Mouse (Mus musculus) left cerebral cortex, postnatal 14 days (tissue): Measurements from ENCODE around the gene Trim41. TPM values are rescaled to one million over a fixed set of nuclear protein-coding genes. Genes with fewer than 3 reads are reported as not detected.
"Not testable (repeated sequence)": the region's sequence is repeated elsewhere in the genome, so short reads cannot be mapped to it uniquely, and the experiment has no call there.

Experiments
- DNase-seq, 2 experiments: peaks; one replicate each; pipeline ENCODE4 v3.0.0; 2021 to 2022; ENCODE audit warnings: low spot score in 2 of 2, mixed read lengths in 1 of 2
- intact Hi-C: fragments of 180-260 bp; cut with DNase I; formaldehyde crosslinking; loops from one replicate; pipeline ENCODE4 v1.15.1; 2025
- total RNA-seq, 2 experiments: library from RNA; stranded (reverse); gene quantifications; 2 replicates each; pipeline ENCODE4 v1.2.3; 2021

Gene Trim41
- total RNA-seq, 2 experiments from 2014 or later = 52.0 to 56.4 TPM

- intact Hi-C loops = no loop called here
- no peak for DNase-seq
These were observed 17.9 kb downstream of the Trim41 start for GRCm38 (mm10) chr11:48798984-48799920.

GRCm38 (mm10) chr11:48798308-48798707, 18.8 kb downstream of the Trim41 start:
- intact Hi-C loops = no loop called here

GRCm38 (mm10) chr11:48797287-48797686, 19.9 kb downstream of the Trim41 start:
- no peak for DNase-seq
- intact Hi-C loops = no loop called here

More at GRCm38 (mm10) chr11:48798308-48798707, 18.8 kb downstream of the Trim41 start:
- no peak for DNase-seq

GRCm38 (mm10) chr11:48796290-48796689, 20.9 kb downstream of the Trim41 start:
- intact Hi-C loops = no loop called here

GRCm38 (mm10) chr11:48795221-48795620, 21.9 kb downstream of the Trim41 start:
- DNase-seq = no peak
- intact Hi-C loops = no loop called here

More at GRCm38 (mm10) chr11:48796290-48796689, 20.9 kb downstream of the Trim41 start:
- no peak for DNase-seq

- no peak for DNase-seq
- intact Hi-C loops = loop anchor here (5.0 kb wide), 1 partner anchor 309 kb away; no protein-coding TSS in a partner anchor
These were observed 24.0 kb downstream of the Trim41 start for GRCm38 (mm10) chr11:48793184-48793583.

GRCm38 (mm10) chr11:48791894-48792293, 25.3 kb downstream of the Trim41 start:
- not testable (repeated sequence) for DNase-seq
- intact Hi-C loops = loop anchor here (2.0 to 5.0 kb wide), 2 partner anchors 67 to 310 kb away; no protein-coding TSS in a partner anchor

GRCm38 (mm10) chr11:48790946-48791345, 26.2 kb downstream of the Trim41 start:
- no peak for DNase-seq
- intact Hi-C loops = loop anchor here (2.0 to 5.0 kb wide), 2 partner anchors 68 to 311 kb away; no protein-coding TSS in a partner anchor

- intact Hi-C loops = loop anchor here (2.0 to 5.0 kb wide), 2 partner anchors 69 to 312 kb away; no protein-coding TSS in a partner anchor
- DNase-seq = peak; percentile 89 to 90
These were observed 27.0 kb downstream of the Trim41 start for GRCm38 (mm10) chr11:48789973-48790823.

- no peak for DNase-seq
- intact Hi-C loops = no loop called here
These were observed 27.9 kb downstream of the Trim41 start for GRCm38 (mm10) chr11:48789215-48789614.

GRCm38 (mm10) chr11:48788311-48789089, 28.7 kb downstream of the Trim41 start:
- DNase-seq = peak; percentile 77 to 82
- intact Hi-C loops = no loop called here

GRCm38 (mm10) chr11:48787455-48788211, 29.5 kb downstream of the Trim41 start:
- intact Hi-C loops = no loop called here
- DNase-seq = peak in 1 of 2 experiments; percentile 40

- intact Hi-C loops = no loop called here
- no peak for DNase-seq
These were observed 34.9 kb downstream of the Trim41 start for GRCm38 (mm10) chr11:48782243-48782642.

GRCm38 (mm10) chr11:48779450-48779849, 37.7 kb downstream of the Trim41 start:
- intact Hi-C loops = loop anchor here (5.0 to 10.0 kb wide), 3 partner anchors 895 to 1932 kb away; no protein-coding TSS in a partner anchor
- no peak for DNase-seq

GRCm38 (mm10) chr11:48777303-48777702, 39.9 kb downstream of the Trim41 start:
- intact Hi-C loops = loop anchor here (5.0 to 10.0 kb wide), 3 partner anchors 893 to 1930 kb away; no protein-coding TSS in a partner anchor
- no peak for DNase-seq

- intact Hi-C loops = loop anchor here (5.0 to 10.0 kb wide), 3 partner anchors 892 to 1929 kb away; no protein-coding TSS in a partner anchor
- DNase-seq = no peak
These were observed 40.5 kb downstream of the Trim41 start for GRCm38 (mm10) chr11:48776664-48777063.

- intact Hi-C loops = loop anchor here (5.0 to 10.0 kb wide), 3 partner anchors 891 to 1928 kb away; no protein-coding TSS in a partner anchor
These were observed 41.7 kb downstream of the Trim41 start for GRCm38 (mm10) chr11:48775483-48775882.

More at GRCm38 (mm10) chr11:48775483-48775882, 41.7 kb downstream of the Trim41 start:
- peak; percentile 76 to 77 for DNase-seq
